Mouse (Mus musculus): ENCODE results near the gene Slc44a3. TPM values are rescaled to one million over a fixed set of nuclear protein-coding genes. Genes with fewer than 3 reads are reported as not detected.
A peak's percentile ranks its signal among the peaks of the same experiment; 100 is the strongest.

Slc44a3 gene
- 2.4 and 2.8 TPM in 2 replicates for polyA plus RNA-seq (2015; fragmentation: Nextera tagmentation; extraction: Ambion mirVana)

DNA sequence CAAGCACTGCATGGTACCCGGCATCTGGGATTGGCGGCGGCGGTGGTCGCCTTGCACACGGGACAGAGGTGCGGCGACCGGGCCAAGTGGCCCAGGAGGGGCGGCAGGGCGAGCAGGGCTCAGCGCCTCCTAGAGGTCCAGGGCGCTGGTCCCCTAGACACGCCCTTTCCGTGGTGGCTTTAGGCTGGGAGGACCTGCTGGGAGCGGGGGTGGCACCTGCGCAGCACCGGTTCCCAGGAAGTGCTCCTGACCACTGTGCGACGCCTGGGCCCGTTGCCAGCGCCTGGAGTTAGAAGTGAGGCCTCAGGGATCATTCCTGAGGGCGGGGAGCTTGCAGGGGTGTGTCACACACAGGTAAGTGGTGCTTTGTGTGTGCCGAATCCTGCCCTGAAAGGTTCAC lies at the start of gene Slc44a3:
Gene Slc44a3, minus strand, starts transcription at position 229 of the 400 bp plus-strand sequence.
- no peaks in the 10 kb centered on the region for H3K9me3 ChIP-seq
- WGBS = 3% methylated on average over 24 of the region's 24 CpGs
- peak within 1 kb of the TSS; percentile 22 for H3K4me3 ChIP-seq
- H3K4me1 ChIP-seq = peaks cover 17% of the 10 kb centered on the region
- H3K27me3 ChIP-seq = peaks cover 32% of the 10 kb centered on the region
- no peaks in the 10 kb centered on the region for H3K36me3 ChIP-seq
- no peak within 1 kb of the TSS for H3K9ac ChIP-seq
- ATAC-seq (ENCODE audit: insufficient number of reproducible peaks, low FRiP score, low TSS enrichment, low read depth) = peak; percentile 56; the same call in 1 of the 2 replicates
- H3K4me2 ChIP-seq = peak within 1 kb of the TSS; percentile 45
- H3K27ac ChIP-seq = no peak within 1 kb of the TSS

- H3K4me2 ChIP-seq = no peak overlapping the region
- H3K4me1 ChIP-seq = peaks cover 22% of the 10 kb centered on the region
- no peaks in the 10 kb centered on the region for H3K27me3 ChIP-seq
- H3K36me3 ChIP-seq = no peaks in the 10 kb centered on the region
- ATAC-seq (ENCODE audit: insufficient number of reproducible peaks, low FRiP score, low TSS enrichment, low read depth) = no peak
- H3K27ac ChIP-seq = no peak overlapping the region
- no peaks in the 10 kb centered on the region for H3K9me3 ChIP-seq
- no peak overlapping the region for H3K9ac ChIP-seq
- no peak overlapping the region for H3K4me3 ChIP-seq
- 84% methylated on average over 6 of the region's 6 CpGs for WGBS
Observed at GRCm38 (mm10) chr3:121579880-121580549, 47.8 kb upstream of the Slc44a3 start.

DNA sequence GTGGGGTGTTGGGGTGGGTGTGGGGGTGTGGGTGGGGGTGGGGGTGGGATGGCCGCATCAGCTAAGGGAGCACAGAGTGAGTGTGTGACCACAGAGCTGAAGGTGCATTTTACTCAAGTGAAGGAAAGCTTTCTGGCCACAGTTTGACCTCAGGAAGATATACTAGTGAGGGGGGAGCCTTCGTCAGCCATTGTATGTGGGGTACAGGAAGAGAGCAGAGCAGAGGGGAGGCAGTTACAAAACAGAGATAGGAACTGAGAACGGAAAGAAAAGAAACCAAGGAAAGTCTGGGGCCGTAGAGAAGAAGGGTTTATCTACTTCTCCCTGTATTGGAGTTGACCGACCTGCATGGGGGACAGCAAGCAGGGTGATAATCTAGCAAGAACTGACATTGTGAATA lies 47.2 kb upstream of the Slc44a3 start:
- ATAC-seq (ENCODE audit: insufficient number of reproducible peaks, low FRiP score, low TSS enrichment, low read depth) = no peak
- no peaks in the 10 kb centered on the region for H3K9me3 ChIP-seq
- H3K9ac ChIP-seq = no peak overlapping the region
- H3K27me3 ChIP-seq = no peaks in the 10 kb centered on the region
- H3K4me2 ChIP-seq = no peak overlapping the region
- H3K4me1 ChIP-seq = peaks cover 20% of the 10 kb centered on the region
- H3K27ac ChIP-seq = no peak overlapping the region
- WGBS = 87% methylated on average over 5 of the region's 5 CpGs
- no peaks in the 10 kb centered on the region for H3K36me3 ChIP-seq
- no peak overlapping the region for H3K4me3 ChIP-seq

- ATAC-seq (ENCODE audit: insufficient number of reproducible peaks, low FRiP score, low TSS enrichment, low read depth) = no peak
- Histone ChIP-seq H3K27ac (no peak overlapping the region), H3K9me3 (no peaks in the 10 kb centered on the region), H3K4me1 (peaks cover 19% of the 10 kb centered on the region), H3K9ac (no peak overlapping the region), H3K4me3 (no peak overlapping the region), H3K36me3 (no peaks in the 10 kb centered on the region), H3K27me3 (no peaks in the 10 kb centered on the region), H3K4me2 (no peak overlapping the region)
- 41% methylated on average over 4 of the region's 5 CpGs for WGBS
Observed at GRCm38 (mm10) chr3:121578706-121579105, 46.5 kb upstream of the Slc44a3 start.

- Histone ChIP-seq H3K9ac (no peak overlapping the region), H3K9me3 (no peaks in the 10 kb centered on the region), H3K27ac (peak overlapping the region; percentile 29; the same call in 1 of the 2 replicates), H3K4me1 (peaks cover 19% of the 10 kb centered on the region), H3K36me3 (no peaks in the 10 kb centered on the region), H3K27me3 (no peaks in the 10 kb centered on the region), H3K4me3 (no peak overlapping the region), H3K4me2 (no peak overlapping the region)
- no peak for ATAC-seq (ENCODE audit: insufficient number of reproducible peaks, low FRiP score, low TSS enrichment, low read depth)
- WGBS = 59% methylated on average over 5 of the region's 5 CpGs
Observed at GRCm38 (mm10) chr3:121577641-121578040, 45.4 kb upstream of the Slc44a3 start.

DNA sequence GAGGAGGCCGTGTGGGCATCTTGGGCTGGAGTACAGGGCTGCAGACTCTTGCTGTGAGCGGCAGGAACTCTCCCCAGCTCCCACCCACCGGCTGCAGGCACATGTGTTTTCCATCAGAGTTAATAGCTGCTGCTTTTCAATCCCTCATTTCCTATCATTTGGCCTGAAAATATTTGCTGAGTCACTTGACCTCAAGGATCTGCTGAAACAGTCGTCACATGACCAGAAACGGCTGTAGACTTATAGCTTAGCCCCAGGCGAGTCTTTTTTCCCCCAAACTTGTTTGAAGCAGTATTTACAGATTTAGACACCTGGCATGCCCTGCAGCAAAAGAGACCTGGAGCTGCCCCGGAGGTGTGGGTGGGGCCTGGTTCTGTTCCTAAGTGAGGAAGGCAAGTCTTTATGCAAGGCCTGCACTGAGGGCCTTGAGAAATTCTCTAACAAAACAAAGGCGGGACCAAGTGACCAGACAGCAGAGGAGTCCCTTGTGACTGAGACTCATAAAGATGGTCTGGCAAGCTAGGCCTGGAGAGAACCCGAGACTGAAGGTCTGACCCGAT lies 44.9 kb upstream of the Slc44a3 start:
- Histone ChIP-seq H3K9ac (no peak overlapping the region), H3K9me3 (no peaks in the 10 kb centered on the region), H3K4me3 (no peak overlapping the region), H3K27me3 (no peaks in the 10 kb centered on the region), H3K4me1 (peaks cover 19% of the 10 kb centered on the region), H3K27ac (peak overlapping the region; percentile 29; the same call in 1 of the 2 replicates), H3K4me2 (no peak overlapping the region), H3K36me3 (no peaks in the 10 kb centered on the region)
- ATAC-seq (ENCODE audit: insufficient number of reproducible peaks, low FRiP score, low TSS enrichment, low read depth) = peak; percentile 76
- WGBS = 13% methylated on average over 10 of the region's 10 CpGs

DNA sequence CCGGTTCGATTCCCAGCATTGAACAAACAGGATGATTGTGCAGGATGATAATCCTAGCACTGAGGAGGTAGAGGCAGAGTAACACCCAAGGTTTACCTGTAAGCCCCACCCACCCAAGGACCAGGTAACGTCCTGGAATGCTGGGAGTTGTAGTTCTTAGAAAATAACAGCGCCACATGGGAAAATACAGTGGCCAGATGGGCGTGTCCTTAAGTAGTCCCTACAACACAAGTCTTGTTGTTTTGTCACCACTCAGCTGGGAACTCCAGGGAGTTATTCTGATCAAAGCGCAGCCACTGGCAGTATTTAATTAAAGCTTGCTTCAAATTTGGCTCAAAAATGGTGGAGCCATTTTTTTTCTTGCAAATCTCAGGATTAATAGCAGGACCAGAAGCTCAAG lies 44.2 kb upstream of the Slc44a3 start:
- Histone ChIP-seq H3K4me3 (no peak overlapping the region), H3K9me3 (no peaks in the 10 kb centered on the region), H3K27me3 (no peaks in the 10 kb centered on the region), H3K27ac (no peak overlapping the region), H3K36me3 (no peaks in the 10 kb centered on the region), H3K4me2 (no peak overlapping the region), H3K9ac (no peak overlapping the region), H3K4me1 (peaks cover 19% of the 10 kb centered on the region)
- WGBS = 50% methylated on average over 6 of the region's 6 CpGs
- ATAC-seq (ENCODE audit: insufficient number of reproducible peaks, low FRiP score, low TSS enrichment, low read depth) = no peak

GRCm38 (mm10) chr3:121574386-121574785 lies 42.2 kb upstream of the Slc44a3 start:
- Histone ChIP-seq H3K9ac (no peak overlapping the region), H3K27ac (no peak overlapping the region), H3K36me3 (no peaks in the 10 kb centered on the region), H3K9me3 (no peaks in the 10 kb centered on the region), H3K4me3 (no peak overlapping the region), H3K4me2 (no peak overlapping the region), H3K4me1 (peaks cover 19% of the 10 kb centered on the region), H3K27me3 (no peaks in the 10 kb centered on the region)
- ATAC-seq (ENCODE audit: insufficient number of reproducible peaks, low FRiP score, low TSS enrichment, low read depth) = no peak
- 71% methylated on average over 4 of the region's 4 CpGs for whole genome bisulfite sequencing

DNA sequence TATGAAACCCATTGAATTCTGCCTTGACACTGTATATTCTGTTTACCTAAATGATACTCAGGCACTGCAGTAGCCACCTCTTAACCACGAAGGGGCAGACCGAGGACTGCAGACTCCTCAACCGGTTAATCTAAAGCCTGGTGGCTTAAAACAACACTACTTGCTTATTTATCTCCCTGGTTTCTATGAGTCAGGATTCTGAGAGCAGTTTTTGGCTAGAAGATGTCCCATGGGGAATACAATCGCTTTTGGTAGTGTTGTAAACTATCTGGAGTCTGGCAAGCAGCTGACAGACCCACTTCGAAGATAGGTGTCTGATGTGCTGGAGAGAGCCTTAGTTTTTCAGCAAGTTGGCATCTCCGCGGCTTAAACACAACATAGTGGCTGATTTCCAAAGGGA lies 41.7 kb upstream of the Slc44a3 start:
- H3K27ac ChIP-seq = no peak overlapping the region
- no peaks in the 10 kb centered on the region for H3K27me3 ChIP-seq
- WGBS = 64% methylated on average over 7 of the region's 7 CpGs
- H3K4me1 ChIP-seq = peaks cover 19% of the 10 kb centered on the region
- H3K9me3 ChIP-seq = no peaks in the 10 kb centered on the region
- no peak overlapping the region for H3K4me3 ChIP-seq
- no peaks in the 10 kb centered on the region for H3K36me3 ChIP-seq
- ATAC-seq (ENCODE audit: insufficient number of reproducible peaks, low FRiP score, low TSS enrichment, low read depth) = no peak
- no peak overlapping the region for H3K4me2 ChIP-seq
- no peak overlapping the region for H3K9ac ChIP-seq

GRCm38 (mm10) chr3:121571491-121571890 lies 39.3 kb upstream of the Slc44a3 start:
- Histone ChIP-seq H3K9me3 (no peaks in the 10 kb centered on the region), H3K4me1 (peaks cover 8% of the 10 kb centered on the region), H3K36me3 (no peaks in the 10 kb centered on the region), H3K4me2 (no peak overlapping the region), H3K27ac (no peak overlapping the region), H3K4me3 (no peak overlapping the region), H3K27me3 (no peaks in the 10 kb centered on the region), H3K9ac (no peak overlapping the region)
- no peak for ATAC-seq (ENCODE audit: insufficient number of reproducible peaks, low FRiP score, low TSS enrichment, low read depth)
- 79% methylated on average over 4 of the region's 4 CpGs for WGBS

DNA sequence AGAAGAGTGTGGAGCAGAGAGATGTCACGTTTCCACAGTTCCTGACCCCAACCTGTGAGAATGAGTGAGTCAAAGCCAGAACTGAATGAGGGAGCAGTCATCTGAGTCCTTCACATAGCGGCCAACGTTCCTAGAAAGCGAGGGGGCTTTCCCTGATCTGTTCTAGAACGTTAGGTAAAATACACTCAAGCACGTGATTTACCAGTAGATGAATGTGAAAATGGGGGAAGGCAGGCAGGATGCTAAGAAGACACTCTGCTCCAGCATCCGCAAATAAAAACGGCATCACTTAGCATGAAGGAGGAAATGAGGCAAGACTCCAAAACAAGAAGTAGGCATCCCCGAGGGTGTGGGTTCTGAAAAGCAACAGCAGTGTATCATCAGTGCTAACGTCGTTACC lies 38.4 kb upstream of the Slc44a3 start:
- ATAC-seq (ENCODE audit: insufficient number of reproducible peaks, low FRiP score, low TSS enrichment, low read depth) = no peak
- no peak overlapping the region for H3K4me2 ChIP-seq
- H3K9me3 ChIP-seq = no peaks in the 10 kb centered on the region
- H3K27ac ChIP-seq = no peak overlapping the region
- 85% methylated on average over 11 of the region's 11 CpGs for WGBS
- no peak overlapping the region for H3K4me3 ChIP-seq
- no peaks in the 10 kb centered on the region for H3K36me3 ChIP-seq
- H3K27me3 ChIP-seq = no peaks in the 10 kb centered on the region
- H3K9ac ChIP-seq = no peak overlapping the region
- 0 out of 2 replicates have a peak, but pooled peaks cover 3% of the 10 kb centered on the region for H3K4me1 ChIP-seq

DNA sequence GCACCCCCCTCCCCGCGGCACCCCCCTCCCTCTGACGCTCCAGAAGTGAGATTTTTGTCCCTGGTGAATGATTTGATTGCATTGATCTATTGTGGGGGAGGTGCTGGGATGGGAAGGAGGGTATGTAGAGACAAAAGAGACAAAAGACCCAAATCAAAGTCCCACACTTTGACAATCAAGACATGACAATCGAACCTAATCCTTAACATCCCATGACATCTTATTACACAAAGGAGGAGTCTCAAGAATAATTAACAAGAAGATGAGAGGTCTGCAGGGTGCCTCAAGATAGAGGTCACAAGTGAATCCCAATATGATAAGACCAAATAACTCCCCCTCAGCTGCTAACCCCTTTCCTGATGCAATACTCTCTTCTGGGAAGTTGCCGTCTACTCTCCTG lies 37.6 kb upstream of the Slc44a3 start:
- Histone ChIP-seq H3K4me1 (0 out of 2 replicates have a peak, but pooled peaks cover 2% of the 10 kb centered on the region), H3K27me3 (no peaks in the 10 kb centered on the region), H3K9ac (no peak overlapping the region), H3K4me3 (no peak overlapping the region), H3K9me3 (no peaks in the 10 kb centered on the region), H3K4me2 (no peak overlapping the region), H3K27ac (no peak overlapping the region), H3K36me3 (no peaks in the 10 kb centered on the region)
- no peak for ATAC-seq (ENCODE audit: insufficient number of reproducible peaks, low FRiP score, low TSS enrichment, low read depth)
- 79% methylated on average over 5 of the region's 5 CpGs for WGBS

All from limb, embryonic 15.5 days (tissue).